Mouse (Mus musculus): Measurements from ENCODE around the gene Hsd17b1. TPM values are rescaled to one million over a fixed set of nuclear protein-coding genes. Genes with fewer than 3 reads are reported as not detected.

Gene Hsd17b1
- polyA plus RNA-seq, 2 experiments, result 0.08 to 0.19 TPM

DNA sequence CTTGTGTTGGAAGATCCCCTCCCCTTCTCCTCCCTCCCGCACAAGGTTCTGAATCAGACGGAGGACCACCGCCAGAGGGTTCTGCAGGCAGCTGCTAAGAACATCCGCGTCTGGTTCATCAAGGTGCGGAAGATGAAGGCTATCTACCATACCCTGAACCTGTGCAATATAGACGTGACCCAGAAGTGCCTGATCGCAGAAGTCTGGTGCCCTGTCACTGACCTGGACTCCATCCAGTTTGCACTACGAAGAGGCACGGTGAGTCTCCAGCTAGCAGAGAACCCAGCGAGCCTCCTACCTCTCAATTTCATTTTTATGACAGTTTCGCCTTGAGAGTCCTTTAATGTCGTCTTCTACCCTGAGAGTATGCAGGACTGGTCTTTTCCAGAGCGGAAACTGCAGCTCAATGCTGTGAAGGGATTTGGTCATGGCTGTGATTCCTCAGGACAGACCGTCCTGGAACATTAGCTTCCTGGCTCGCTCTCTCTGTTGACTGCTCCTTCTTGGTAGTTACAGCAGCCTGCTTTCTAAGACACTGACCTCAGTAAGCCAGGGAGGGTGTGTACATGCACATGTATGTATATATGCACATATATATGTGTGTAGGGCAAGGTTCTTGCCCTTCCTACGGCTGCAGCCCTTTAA lies 44.2 kb upstream of the Hsd17b1 start:
- no peaks in the 10 kb centered on the region for H3K4me1 ChIP-seq (replicated peaks; ENCODE audit: control insufficient read depth in 2 of 2, insufficient read depth in 2 of 2, low read length in 1 of 2)
- no peak for DNase-seq (ENCODE audit: low read depth in 3 of 3, low spot score in 3 of 3)
- no peak for ATAC-seq (ENCODE audit: insufficient read depth)
- H3K27me3 ChIP-seq (ENCODE audit: control insufficient read depth, insufficient read depth, low read length), result no peaks in the 10 kb centered on the region
- no peaks in the 10 kb centered on the region for H3K9me3 ChIP-seq (ENCODE audit: control insufficient read depth, low read length)
- H3K4me3 ChIP-seq (ENCODE audit: insufficient read depth in 1 of 2, low read depth in 2 of 2, low read length in 2 of 2), result no peak overlapping the region
- 91% methylated on average over 17 of the region's 17 CpGs for WGBS (ENCODE audit: insufficient replicate concordance)
- no peak for TF ChIP-seq EP300 (IDR thresholded peaks at IDR 0.05; ENCODE audit: low read depth)
- no peak for TF ChIP-seq CTCF (IDR thresholded peaks at IDR 0.05; ENCODE audit: low read depth)
- no peak overlapping the region for H3K4me2 ChIP-seq (ENCODE audit: low read depth)
- H3K9ac ChIP-seq (replicated peaks), result no peak overlapping the region
- H3K36me3 ChIP-seq (replicated peaks; ENCODE audit: control insufficient read depth, insufficient read depth, low read depth), result peaks cover 89% of the 10 kb centered on the region
- no peak overlapping the region for H3K27ac ChIP-seq

DNA sequence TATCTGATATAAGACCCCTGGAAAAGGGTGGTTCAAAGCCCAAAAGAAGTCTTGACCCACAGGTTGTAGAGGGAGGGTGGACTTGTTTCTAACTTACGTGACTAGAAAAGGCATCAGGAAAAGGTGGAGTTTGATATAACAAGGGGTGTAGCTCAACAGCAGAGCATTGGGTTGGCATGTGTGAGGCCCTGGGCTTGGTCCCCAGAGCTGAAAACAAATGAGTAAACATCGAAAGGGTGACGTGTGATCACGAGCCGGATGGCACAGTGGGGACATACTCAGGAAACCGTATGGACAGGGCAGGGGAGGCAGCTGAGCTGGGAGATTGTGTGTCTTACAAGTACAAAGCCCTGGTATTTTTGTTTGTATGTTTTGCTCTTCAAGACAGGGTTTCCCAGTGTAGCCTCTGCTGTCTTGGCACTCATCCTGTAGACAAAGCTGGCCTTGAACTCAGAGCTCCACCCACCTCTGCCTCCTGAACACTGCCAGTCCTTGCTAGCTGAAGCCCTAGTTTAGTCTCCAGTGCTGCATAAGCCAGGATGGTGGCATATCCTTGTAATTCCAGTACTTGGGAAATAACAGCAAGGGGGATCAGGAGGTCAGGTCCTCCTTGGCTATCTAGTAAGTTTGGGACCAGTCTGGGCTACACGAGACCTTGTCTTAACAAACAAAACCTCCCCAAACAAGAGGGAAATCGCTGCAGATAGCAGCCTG lies 43.4 kb upstream of the Hsd17b1 start:
- DNase-seq (ENCODE audit: low read depth in 3 of 3, low spot score in 3 of 3) (no peak), ATAC-seq (ENCODE audit: insufficient read depth) (no peak)
- no peak overlapping the region for H3K27ac ChIP-seq
- TF ChIP-seq EP300 (IDR thresholded peaks at IDR 0.05; ENCODE audit: low read depth) (no peak), CTCF (IDR thresholded peaks at IDR 0.05; ENCODE audit: low read depth) (no peak)
- H3K9me3 ChIP-seq (ENCODE audit: control insufficient read depth, low read length), result no peaks in the 10 kb centered on the region
- H3K27me3 ChIP-seq (ENCODE audit: control insufficient read depth, insufficient read depth, low read length), result no peaks in the 10 kb centered on the region
- no peak overlapping the region for H3K4me3 ChIP-seq (ENCODE audit: insufficient read depth in 1 of 2, low read depth in 2 of 2, low read length in 2 of 2)
- 91% methylated on average over 8 of the region's 8 CpGs for WGBS (ENCODE audit: insufficient replicate concordance)
- no peak overlapping the region for H3K4me2 ChIP-seq (ENCODE audit: low read depth)
- H3K9ac ChIP-seq (replicated peaks), result no peak overlapping the region
- H3K36me3 ChIP-seq (replicated peaks; ENCODE audit: control insufficient read depth, insufficient read depth, low read depth), result peaks cover 91% of the 10 kb centered on the region
- no peaks in the 10 kb centered on the region for H3K4me1 ChIP-seq (replicated peaks; ENCODE audit: control insufficient read depth in 2 of 2, insufficient read depth in 2 of 2, low read length in 1 of 2)

- DNase-seq (ENCODE audit: low read depth in 3 of 3, low spot score in 3 of 3) (no peak), ATAC-seq (ENCODE audit: insufficient read depth) (no peak)
- no peak overlapping the region for H3K4me3 ChIP-seq (ENCODE audit: insufficient read depth in 1 of 2, low read depth in 2 of 2, low read length in 2 of 2)
- H3K9me3 ChIP-seq (ENCODE audit: control insufficient read depth, low read length), result no peaks in the 10 kb centered on the region
- WGBS (ENCODE audit: insufficient replicate concordance), result 84% methylated on average over 4 of the region's 4 CpGs
- H3K9ac ChIP-seq (replicated peaks), result no peak overlapping the region
- no peak overlapping the region for H3K4me2 ChIP-seq (ENCODE audit: low read depth)
- peaks cover 91% of the 10 kb centered on the region for H3K36me3 ChIP-seq (replicated peaks; ENCODE audit: control insufficient read depth, insufficient read depth, low read depth)
- H3K4me1 ChIP-seq (replicated peaks; ENCODE audit: control insufficient read depth in 2 of 2, insufficient read depth in 2 of 2, low read length in 1 of 2), result no peaks in the 10 kb centered on the region
- H3K27ac ChIP-seq, result no peak overlapping the region
- H3K27me3 ChIP-seq (ENCODE audit: control insufficient read depth, insufficient read depth, low read length), result no peaks in the 10 kb centered on the region
- TF ChIP-seq CTCF (IDR thresholded peaks at IDR 0.05; ENCODE audit: low read depth), result no peak
Measured at GRCm38 (mm10) chr11:101035328-101035695, 42.9 kb upstream of the Hsd17b1 start.

GRCm38 (mm10) chr11:101037795-101038194 lies 40.4 kb upstream of the Hsd17b1 start:
- no peak for DNase-seq (ENCODE audit: low read depth in 3 of 3, low spot score in 3 of 3)
- no peak overlapping the region for H3K4me2 ChIP-seq (ENCODE audit: low read depth)
- H3K27ac ChIP-seq, result no peak overlapping the region
- H3K9me3 ChIP-seq (ENCODE audit: control insufficient read depth, low read length), result no peaks in the 10 kb centered on the region
- no peak for ATAC-seq (ENCODE audit: insufficient read depth)
- WGBS (ENCODE audit: insufficient replicate concordance), result 89% methylated on average over 10 of the region's 10 CpGs
- peaks cover 92% of the 10 kb centered on the region for H3K36me3 ChIP-seq (replicated peaks; ENCODE audit: control insufficient read depth, insufficient read depth, low read depth)
- no peak overlapping the region for H3K9ac ChIP-seq (replicated peaks)
- no peaks in the 10 kb centered on the region for H3K4me1 ChIP-seq (replicated peaks; ENCODE audit: control insufficient read depth in 2 of 2, insufficient read depth in 2 of 2, low read length in 1 of 2)
- H3K4me3 ChIP-seq (ENCODE audit: insufficient read depth in 1 of 2, low read depth in 2 of 2, low read length in 2 of 2), result no peak overlapping the region
- H3K27me3 ChIP-seq (ENCODE audit: control insufficient read depth, insufficient read depth, low read length), result no peaks in the 10 kb centered on the region
- TF ChIP-seq EP300 (IDR thresholded peaks at IDR 0.05; ENCODE audit: low read depth) (no peak), CTCF (IDR thresholded peaks at IDR 0.05; ENCODE audit: low read depth) (no peak)

DNA sequence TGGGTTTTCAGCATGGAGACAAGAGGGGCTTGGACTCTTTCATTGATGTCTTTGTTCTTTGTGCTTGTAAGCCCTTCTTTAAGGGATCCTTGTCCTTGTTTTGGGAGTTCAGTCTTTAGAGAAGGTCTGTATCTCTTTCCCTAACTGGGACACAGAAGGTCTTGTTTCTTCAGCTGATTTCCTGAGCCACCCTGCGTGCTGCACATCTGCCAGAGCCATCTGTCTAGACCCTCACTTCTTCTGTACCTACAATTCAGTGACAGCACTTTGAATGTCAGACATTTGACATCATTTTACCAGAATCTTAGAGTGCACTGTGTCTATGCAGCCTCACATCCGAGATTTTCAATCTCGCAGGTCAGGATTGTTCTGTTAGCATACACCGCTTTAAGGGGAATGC lies 32.4 kb upstream of the Hsd17b1 start:
- WGBS (ENCODE audit: insufficient replicate concordance), result 85% methylated on average over 4 of the region's 4 CpGs
- Histone ChIP-seq H3K4me3 (ENCODE audit: insufficient read depth in 1 of 2, low read depth in 2 of 2, low read length in 2 of 2) (no peak overlapping the region), H3K9ac (replicated peaks) (no peak overlapping the region), H3K4me1 (replicated peaks; ENCODE audit: control insufficient read depth in 2 of 2, insufficient read depth in 2 of 2, low read length in 1 of 2) (peaks cover 0 to 6% of the 10 kb centered on the region in 2 experiments; a peak in 2 of 4 replicates), H3K9me3 (ENCODE audit: control insufficient read depth, low read length) (no peaks in the 10 kb centered on the region), H3K27me3 (ENCODE audit: control insufficient read depth, insufficient read depth, low read length) (no peaks in the 10 kb centered on the region), H3K4me2 (ENCODE audit: low read depth) (no peak overlapping the region), H3K27ac (no peak overlapping the region), H3K36me3 (replicated peaks; ENCODE audit: control insufficient read depth, insufficient read depth, low read depth) (peaks cover 97% of the 10 kb centered on the region)
- no peak for TF ChIP-seq CTCF (IDR thresholded peaks at IDR 0.05; ENCODE audit: low read depth)
- DNase-seq (ENCODE audit: low read depth in 3 of 3, low spot score in 3 of 3) (no peak), ATAC-seq (ENCODE audit: insufficient read depth) (no peak)
